Comparison of ENCODE assay signal across 11 mouse cellular contexts in genomic region chr2:39097993-39098392, GRCm38 (mm10). TPM values are rescaled to one million over a fixed set of nuclear protein-coding genes. Genes with fewer than 3 reads are reported as not detected.
DNase-seq lines count a peak whose midpoint lies in the region; ATAC-seq lines count a peak whose summit lies in the region.
"Had no signal": no experiment of that assay in that cellular context is flagged by ENCODE, and none has a peak within 500 bp of the region (broad histone marks: within the 10 kb centered on the region; RNA-seq: fewer than 3 reads in every experiment).

No protein-coding gene starts in this region.

- peak; percentile 7 for DNase-seq in embryonic facial prominence, embryonic 11.5 days (ENCODE audit: low spot score)
- no peak for DNase-seq in embryonic facial prominence, embryonic 10.5 days (ENCODE audit: low spot score)
- peak; percentile 4 for DNase-seq in lung, postnatal 36 days
- no peak for DNase-seq in lung, adult 18-20 months
- peak; percentile 30 for DNase-seq in thymus, postnatal 4 days
- DNase-seq in frontal cortex, adult 2 months (ENCODE audit: extremely low spot score in 1 of 2, low spot score in 1 of 2): no peak
- DNase-seq: gastrocnemius, postnatal 14 days had no signal

- no peaks in the 10 kb centered on the region for H3K4me1 ChIP-seq in embryonic facial prominence, embryonic 11.5 days (ENCODE audit: control insufficient read depth, insufficient read depth, low read length)
- H3K4me1 ChIP-seq in embryonic facial prominence, embryonic 10.5 days: no peaks in the 10 kb centered on the region
- H3K4me1 ChIP-seq: limb, embryonic 12.5 days had no signal

- no peak for ATAC-seq in embryonic facial prominence, embryonic 11.5 days (replicated peaks; ENCODE audit: insufficient number of reproducible peaks, low FRiP score, low TSS enrichment, low read depth)
- peak; percentile 67; the same call in 1 of the 2 replicates for ATAC-seq in erythroblast, adult 5-6 weeks (replicated peaks; ENCODE audit: low FRiP score, poor library complexity, severe bottlenecking)
- no peak for ATAC-seq in activated CD4-positive, CD25-positive, alpha-beta regulatory T cell, adult 4 months

- H3K4me3 ChIP-seq in embryonic facial prominence, embryonic 11.5 days (ENCODE audit: low read depth, low read length): no peak overlapping the region
- H3K4me3 ChIP-seq in embryonic facial prominence, embryonic 10.5 days: no peak overlapping the region
- H3K4me3 ChIP-seq: limb, embryonic 12.5 days; myocyte had no signal

- no peak overlapping the region for H3K9ac ChIP-seq in embryonic facial prominence, embryonic 11.5 days (replicated peaks; ENCODE audit: low read length)
- H3K9ac ChIP-seq: limb, embryonic 12.5 days had no signal

- H3K27ac ChIP-seq in embryonic facial prominence, embryonic 11.5 days (replicated peaks; ENCODE audit: low read depth, low read length): no peak overlapping the region
- no peak overlapping the region for H3K27ac ChIP-seq in embryonic facial prominence, embryonic 10.5 days (replicated peaks)
- H3K27ac ChIP-seq: limb, embryonic 12.5 days had no signal

- H3K27me3 ChIP-seq in embryonic facial prominence, embryonic 11.5 days (ENCODE audit: control insufficient read depth, insufficient read depth, low read length): no peaks in the 10 kb centered on the region
- H3K27me3 ChIP-seq in embryonic facial prominence, embryonic 10.5 days (replicated peaks; ENCODE audit: low read depth, poor library complexity, severe bottlenecking): no peaks in the 10 kb centered on the region
- H3K27me3 ChIP-seq: limb, embryonic 12.5 days had no signal

- H3K9me3 ChIP-seq in embryonic facial prominence, embryonic 11.5 days (replicated peaks; ENCODE audit: control insufficient read depth, low read length): no peaks in the 10 kb centered on the region
- no peaks in the 10 kb centered on the region for H3K9me3 ChIP-seq in embryonic facial prominence, embryonic 10.5 days
- H3K9me3 ChIP-seq: limb, embryonic 12.5 days had no signal

- no peak overlapping the region for H3K4me2 ChIP-seq in embryonic facial prominence, embryonic 11.5 days (ENCODE audit: low read depth, low read length)
- H3K4me2 ChIP-seq: limb, embryonic 12.5 days had no signal

- no peaks in the 10 kb centered on the region; the same call in none of the 2 replicates for H3K36me3 ChIP-seq in embryonic facial prominence, embryonic 11.5 days (replicated peaks; ENCODE audit: control insufficient read depth, insufficient read depth, low read depth, low read length)
- peaks cover 66% of the 10 kb centered on the region for H3K36me3 ChIP-seq in embryonic facial prominence, embryonic 10.5 days (replicated peaks)

RNA-seq across cellular contexts. Expression of gene Golga1, which starts 32.7 kb away (rescaled TPM):
- 28.6 and 33.4 TPM in 2 replicates for polyA plus RNA-seq in embryonic facial prominence, embryonic 11.5 days (2014; fragmentation: Nextera tagmentation; extraction: Ambion mirVana)
- 24.8 and 24.9 TPM in 2 replicates for polyA plus RNA-seq in embryonic facial prominence, embryonic 10.5 days (2016; fragmentation: Nextera tagmentation; extraction: Ambion mirVana)
- total RNA-seq in erythroblast, adult 5-6 weeks (2015; ENCODE audit: low replicate concordance): 4.2 and 8.6 TPM in 2 replicates
- total RNA-seq in erythroblast, adult 5-6 weeks (2017; ENCODE audit: low replicate concordance): 21.7 and 25.6 TPM in 2 replicates
- 35.3 and 40.7 TPM in 2 replicates for polyA plus RNA-seq in frontal cortex, adult 2 months (2012; rRNA removed)
- polyA plus RNA-seq in activated CD4-positive, CD25-positive, alpha-beta regulatory T cell, adult 4 months (2017; shearing (Covaris generic)): 10 to 100 TPM; 23.8 to 26.3 TPM

Comparison
In these comparisons a context has a peak if more than half of its experiments do, and no peak if none do; other contexts are left out.
1. DNase-seq: peak in embryonic facial prominence, embryonic 11.5 days (single experiment), lung, postnatal 36 days (single experiment) and thymus, postnatal 4 days (single experiment); none in embryonic facial prominence, embryonic 10.5 days (single experiment), lung, adult 18-20 months (0 of 2) and frontal cortex, adult 2 months (0 of 2).